Mouse (Mus musculus): ENCODE measurements around the gene Slc47a2. TPM values are rescaled to one million over a fixed set of nuclear protein-coding genes. Genes with fewer than 3 reads are reported as not detected.
"Not testable (repeated sequence)": the region's sequence is repeated elsewhere in the genome, so short reads cannot be mapped to it uniquely, and the experiment has no call there.

Gene Slc47a2
- total RNA-seq, 1 experiment, result 4.1 TPM

DNA sequence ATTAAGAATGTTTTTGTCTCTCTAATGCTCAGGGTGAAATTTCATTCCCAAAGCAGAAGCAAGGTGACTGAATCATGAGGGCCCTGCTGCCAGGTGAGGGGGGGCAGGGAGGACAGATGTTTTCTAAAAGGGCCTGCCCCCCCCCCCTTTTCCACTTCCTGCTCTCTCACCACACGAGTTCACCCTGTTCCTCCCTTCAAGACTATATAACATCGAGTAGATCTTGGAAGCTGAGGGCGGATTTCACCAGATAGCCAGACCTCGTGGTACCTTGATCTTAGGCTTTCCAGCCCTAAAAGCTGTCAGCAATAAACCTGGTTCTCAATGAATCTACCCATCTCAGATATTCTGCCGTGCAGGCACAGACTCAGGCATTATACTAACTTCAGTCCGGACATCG, 32.3 kb downstream of the Slc47a2 start:
- TF ChIP-seq ZNF384 (IDR thresholded peaks at IDR 0.05; ENCODE audit: low read depth, low read length), result no peak
- no peak for TF ChIP-seq ZC3H11A (IDR thresholded peaks at IDR 0.05; ENCODE audit: borderline replicate concordance, low read depth, low read length)
- TF ChIP-seq MAFK (IDR thresholded peaks at IDR 0.05; ENCODE audit: insufficient read depth, low read depth, low read length), result no peak
- TF ChIP-seq HCFC1 (IDR thresholded peaks at IDR 0.05; ENCODE audit: borderline replicate concordance, insufficient read depth, low read length), result no peak
- no peak for TF ChIP-seq CHD2 (IDR thresholded peaks at IDR 0.05; ENCODE audit: low read depth, low read length)
- DNase-seq (ENCODE audit: low read depth, low spot score), result no peak
- in situ Hi-C loops (cut with MboI; ENCODE audit: low sequenced_read_pairs in 2 of 2, unreplicated experiment in 2 of 2), result no loop called here
- Histone ChIP-seq H3K36me3 (ENCODE audit: control insufficient read depth, insufficient read depth, low read length, poor library complexity, severe bottlenecking) (no peaks in the 10 kb centered on the region), H3K9ac (ENCODE audit: insufficient read depth, low read depth, low read length, poor library complexity, severe bottlenecking) (no peak overlapping the region), H3K4me3 (ENCODE audit: insufficient read depth in 1 of 2, low read depth in 1 of 2, low read length in 2 of 2, poor library complexity in 1 of 2, severe bottlenecking in 1 of 2) (no peak overlapping the region), H3K27ac (ENCODE audit: insufficient read depth, low read depth, low read length, poor library complexity, severe bottlenecking) (no peak overlapping the region), H3K9me3 (ENCODE audit: control insufficient read depth, insufficient read depth, low read depth, low read length) (no peaks in the 10 kb centered on the region), H3K4me1 (ENCODE audit: control insufficient read depth in 2 of 2, insufficient read depth in 2 of 2, low read length in 2 of 2, poor library complexity in 1 of 2) (peaks cover 0 to 14% of the 10 kb centered on the region in 2 experiments; a peak in 3 of 4 replicates)

DNA sequence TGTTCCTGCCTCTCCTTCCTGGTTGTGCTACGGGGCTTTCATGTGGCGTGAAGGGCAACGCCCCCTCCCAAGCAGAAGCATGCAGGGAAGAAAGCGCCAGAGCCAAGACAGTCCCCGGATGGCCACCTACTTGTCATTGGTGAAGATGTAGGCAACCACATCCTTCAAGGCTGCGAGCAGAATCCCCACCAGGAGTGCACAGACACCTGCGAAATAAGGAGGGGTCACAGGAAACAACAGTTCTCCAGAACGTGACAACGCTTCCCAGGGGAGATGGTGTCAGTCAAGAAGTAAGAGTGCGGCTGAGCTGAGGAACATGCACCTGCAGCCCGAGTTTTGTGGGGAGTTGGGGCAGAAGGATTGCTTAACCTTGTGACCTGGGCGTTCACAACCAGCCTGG, 32.8 kb downstream of the Slc47a2 start:
- in situ Hi-C loops (cut with MboI; ENCODE audit: low sequenced_read_pairs in 2 of 2, unreplicated experiment in 2 of 2), result no loop called here

DNA sequence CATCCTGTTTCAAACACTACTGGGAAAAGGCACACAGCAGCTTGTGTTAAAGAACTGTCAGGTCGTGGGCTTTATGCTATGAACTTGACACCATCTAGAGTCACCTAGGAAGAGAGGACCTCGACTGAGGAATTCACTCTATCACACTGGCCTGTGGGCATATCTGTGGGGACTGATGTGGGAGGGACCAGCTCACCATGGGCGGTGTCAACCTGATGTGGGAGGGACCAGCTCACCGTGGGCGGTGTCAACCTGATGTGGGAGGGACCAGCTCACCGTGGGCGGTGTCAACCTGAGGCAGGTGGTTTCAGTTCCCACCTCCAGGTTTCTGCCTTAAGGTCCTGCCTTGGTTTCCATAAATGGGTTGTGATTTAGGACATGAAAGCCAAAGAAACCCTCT, 34.9 kb downstream of the Slc47a2 start:
- DNase-seq (ENCODE audit: low read depth, low spot score), result no peak
- no peaks in the 10 kb centered on the region for H3K9me3 ChIP-seq (ENCODE audit: control insufficient read depth, insufficient read depth, low read depth, low read length)
- no peak for TF ChIP-seq MAFK (IDR thresholded peaks at IDR 0.05; ENCODE audit: insufficient read depth, low read depth, low read length)
- no peak for TF ChIP-seq ZNF384 (IDR thresholded peaks at IDR 0.05; ENCODE audit: low read depth, low read length)
- no peak for TF ChIP-seq HCFC1 (IDR thresholded peaks at IDR 0.05; ENCODE audit: borderline replicate concordance, insufficient read depth, low read length)
- TF ChIP-seq CHD2 (IDR thresholded peaks at IDR 0.05; ENCODE audit: low read depth, low read length), result no peak
- no peak for TF ChIP-seq ZC3H11A (IDR thresholded peaks at IDR 0.05; ENCODE audit: borderline replicate concordance, low read depth, low read length)
- H3K4me3 ChIP-seq (ENCODE audit: insufficient read depth in 1 of 2, low read depth in 1 of 2, low read length in 2 of 2, poor library complexity in 1 of 2, severe bottlenecking in 1 of 2), result no peak overlapping the region
- no peaks in the 10 kb centered on the region for H3K36me3 ChIP-seq (ENCODE audit: control insufficient read depth, insufficient read depth, low read length, poor library complexity, severe bottlenecking)
- no peak overlapping the region for H3K27ac ChIP-seq (ENCODE audit: insufficient read depth, low read depth, low read length, poor library complexity, severe bottlenecking)
- H3K9ac ChIP-seq (ENCODE audit: insufficient read depth, low read depth, low read length, poor library complexity, severe bottlenecking), result no peak overlapping the region
- in situ Hi-C loops (cut with MboI; ENCODE audit: low sequenced_read_pairs in 2 of 2, unreplicated experiment in 2 of 2), result no loop called here
- H3K4me1 ChIP-seq (ENCODE audit: control insufficient read depth in 2 of 2, insufficient read depth in 2 of 2, low read length in 2 of 2, poor library complexity in 1 of 2), result peaks cover 0 to 12% of the 10 kb centered on the region in 2 experiments; a peak in 3 of 4 replicates

More for the DNA sequence above, 32.8 kb downstream of the Slc47a2 start:
- TF ChIP-seq CHD2 (IDR thresholded peaks at IDR 0.05; ENCODE audit: low read depth, low read length) (no peak), ZC3H11A (IDR thresholded peaks at IDR 0.05; ENCODE audit: borderline replicate concordance, low read depth, low read length) (no peak), HCFC1 (IDR thresholded peaks at IDR 0.05; ENCODE audit: borderline replicate concordance, insufficient read depth, low read length) (no peak), MAFK (IDR thresholded peaks at IDR 0.05; ENCODE audit: insufficient read depth, low read depth, low read length) (no peak), ZNF384 (IDR thresholded peaks at IDR 0.05; ENCODE audit: low read depth, low read length) (no peak)
- no peak overlapping the region for H3K4me3 ChIP-seq (ENCODE audit: insufficient read depth in 1 of 2, low read depth in 1 of 2, low read length in 2 of 2, poor library complexity in 1 of 2, severe bottlenecking in 1 of 2)
- no peak overlapping the region for H3K9ac ChIP-seq (ENCODE audit: insufficient read depth, low read depth, low read length, poor library complexity, severe bottlenecking)
- no peaks in the 10 kb centered on the region for H3K36me3 ChIP-seq (ENCODE audit: control insufficient read depth, insufficient read depth, low read length, poor library complexity, severe bottlenecking)
- no peak for DNase-seq (ENCODE audit: low read depth, low spot score)
- peaks cover 0 to 14% of the 10 kb centered on the region in 2 experiments; a peak in 3 of 4 replicates for H3K4me1 ChIP-seq (ENCODE audit: control insufficient read depth in 2 of 2, insufficient read depth in 2 of 2, low read length in 2 of 2, poor library complexity in 1 of 2)
- H3K27ac ChIP-seq (ENCODE audit: insufficient read depth, low read depth, low read length, poor library complexity, severe bottlenecking), result no peak overlapping the region
- no peaks in the 10 kb centered on the region for H3K9me3 ChIP-seq (ENCODE audit: control insufficient read depth, insufficient read depth, low read depth, low read length)

DNA sequence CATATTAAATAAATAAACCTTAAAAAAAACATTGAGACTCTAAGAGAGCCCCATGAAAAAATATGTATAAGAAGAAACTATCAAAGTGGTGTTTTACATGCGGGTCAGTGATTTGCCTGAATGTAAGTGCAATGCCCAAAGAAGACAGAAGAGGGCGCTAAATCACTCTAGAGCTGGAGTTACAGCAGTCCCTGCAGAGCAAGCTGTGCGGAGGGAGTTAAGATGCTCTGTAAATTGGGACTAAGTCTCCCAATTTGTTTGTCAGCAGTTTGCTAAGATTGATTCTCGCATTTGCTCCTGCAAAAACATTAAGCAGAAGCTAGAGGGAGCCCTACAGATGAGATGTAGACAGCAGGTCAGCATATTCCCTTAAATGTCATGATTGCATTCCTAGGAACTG, 37.3 kb downstream of the Slc47a2 start:
- H3K4me3 ChIP-seq (ENCODE audit: insufficient read depth in 1 of 2, low read depth in 1 of 2, low read length in 2 of 2, poor library complexity in 1 of 2, severe bottlenecking in 1 of 2), result no peak overlapping the region
- H3K36me3 ChIP-seq (ENCODE audit: control insufficient read depth, insufficient read depth, low read length, poor library complexity, severe bottlenecking), result no peaks in the 10 kb centered on the region
- H3K9ac ChIP-seq (ENCODE audit: insufficient read depth, low read depth, low read length, poor library complexity, severe bottlenecking), result no peak overlapping the region
- DNase-seq (ENCODE audit: low read depth, low spot score), result no peak
- H3K27ac ChIP-seq (ENCODE audit: insufficient read depth, low read depth, low read length, poor library complexity, severe bottlenecking), result no peak overlapping the region
- H3K9me3 ChIP-seq (ENCODE audit: control insufficient read depth, insufficient read depth, low read depth, low read length), result no peaks in the 10 kb centered on the region
- in situ Hi-C loops (cut with MboI; ENCODE audit: low sequenced_read_pairs in 2 of 2, unreplicated experiment in 2 of 2), result no loop called here
- peaks cover 0 to 11% of the 10 kb centered on the region in 2 experiments; a peak in 3 of 4 replicates for H3K4me1 ChIP-seq (ENCODE audit: control insufficient read depth in 2 of 2, insufficient read depth in 2 of 2, low read length in 2 of 2, poor library complexity in 1 of 2)
- TF ChIP-seq MAFK (IDR thresholded peaks at IDR 0.05; ENCODE audit: insufficient read depth, low read depth, low read length) (no peak), CHD2 (IDR thresholded peaks at IDR 0.05; ENCODE audit: low read depth, low read length) (no peak), ZC3H11A (IDR thresholded peaks at IDR 0.05; ENCODE audit: borderline replicate concordance, low read depth, low read length) (no peak), ZNF384 (IDR thresholded peaks at IDR 0.05; ENCODE audit: low read depth, low read length) (no peak), HCFC1 (IDR thresholded peaks at IDR 0.05; ENCODE audit: borderline replicate concordance, insufficient read depth, low read length) (no peak)

DNA sequence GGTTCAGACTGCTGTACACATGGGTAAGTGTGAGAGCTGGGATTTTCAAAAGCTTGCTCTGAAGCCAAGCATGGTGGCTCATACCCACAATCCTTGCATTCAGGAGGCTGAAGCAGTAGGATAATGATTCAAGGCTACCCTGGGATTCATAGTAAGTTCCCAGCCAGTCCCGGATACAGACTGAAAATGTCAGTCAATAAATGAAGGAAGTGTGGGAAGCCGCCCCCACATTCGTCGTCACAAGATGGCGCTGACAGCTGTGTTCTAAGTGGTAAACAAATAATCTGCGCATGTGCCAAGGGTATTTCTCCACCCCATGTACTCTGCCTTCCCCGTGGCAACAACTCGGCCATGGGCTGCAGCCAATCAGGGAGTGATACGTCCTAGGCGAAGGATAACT, 38.1 kb downstream of the Slc47a2 start:
- H3K36me3 ChIP-seq (ENCODE audit: control insufficient read depth, insufficient read depth, low read length, poor library complexity, severe bottlenecking); H3K9ac ChIP-seq (ENCODE audit: insufficient read depth, low read depth, low read length, poor library complexity, severe bottlenecking); H3K27ac ChIP-seq (ENCODE audit: insufficient read depth, low read depth, low read length, poor library complexity, severe bottlenecking); in situ Hi-C loops (cut with MboI; ENCODE audit: low sequenced_read_pairs in 2 of 2, unreplicated experiment in 2 of 2); DNase-seq (ENCODE audit: low read depth, low spot score); H3K4me3 ChIP-seq (ENCODE audit: insufficient read depth in 1 of 2, low read depth in 1 of 2, low read length in 2 of 2, poor library complexity in 1 of 2, severe bottlenecking in 1 of 2); H3K9me3 ChIP-seq (ENCODE audit: control insufficient read depth, insufficient read depth, low read depth, low read length): not testable (repeated sequence)
- peaks cover 0 to 13% of the 10 kb centered on the region in 2 experiments; a peak in 3 of 4 replicates for H3K4me1 ChIP-seq (ENCODE audit: control insufficient read depth in 2 of 2, insufficient read depth in 2 of 2, low read length in 2 of 2, poor library complexity in 1 of 2)
